ENCODE assay signal across 17 mouse cellular contexts in genomic region chr19:20715093-20715492, GRCm38 (mm10). TPM values are rescaled to one million over a fixed set of nuclear protein-coding genes. Genes with fewer than 3 reads are reported as not detected.
"Had no signal": no experiment of that assay in that cellular context is flagged by ENCODE, and none has a peak within 500 bp of the region (broad histone marks: within the 10 kb centered on the region; RNA-seq: fewer than 3 reads in every experiment).

No protein-coding gene starts in this region.

- ATAC-seq: midbrain, embryonic 16.5 days had no signal

- DNase-seq: lung, embryonic 14.5 days; lung, postnatal 10 days; lung, postnatal 4 days; midbrain, embryonic 14.5 days; right cerebral cortex, adult 18-20 months; right cerebral cortex, postnatal 25 days; right cerebral cortex, postnatal 4 days; spleen, adult 18-20 months; thymus, adult 18-20 months; thymus, postnatal 14 days; thymus, postnatal 36 days had no signal

- H3K36me3 ChIP-seq: midbrain, embryonic 10.5 days; midbrain, embryonic 12.5 days; neural tube, embryonic 13.5 days; neural tube, embryonic 15.5 days had no signal

- H3K4me3 ChIP-seq: midbrain, embryonic 10.5 days; midbrain, embryonic 12.5 days; myocyte; neural tube, embryonic 13.5 days; neural tube, embryonic 15.5 days had no signal

- H3K27ac ChIP-seq: midbrain, embryonic 10.5 days; midbrain, embryonic 12.5 days; neural tube, embryonic 13.5 days; neural tube, embryonic 15.5 days had no signal

- H3K9me3 ChIP-seq: midbrain, embryonic 10.5 days; midbrain, embryonic 12.5 days; neural tube, embryonic 13.5 days; neural tube, embryonic 15.5 days had no signal

- H3K4me2 ChIP-seq: lung, embryonic 14.5 days; midbrain, embryonic 12.5 days; neural tube, embryonic 13.5 days; neural tube, embryonic 15.5 days had no signal

- H3K9ac ChIP-seq: lung, embryonic 14.5 days; midbrain, embryonic 12.5 days; neural tube, embryonic 13.5 days; neural tube, embryonic 15.5 days had no signal

- H3K4me1 ChIP-seq: midbrain, embryonic 10.5 days; midbrain, embryonic 12.5 days; neural tube, embryonic 13.5 days; neural tube, embryonic 15.5 days had no signal

- H3K27me3 ChIP-seq: midbrain, embryonic 12.5 days; neural tube, embryonic 13.5 days; neural tube, embryonic 15.5 days had no signal

RNA-seq across cellular contexts. Expression of gene Aldh1a7, which starts 12.3 kb away (rescaled TPM):
- polyA plus RNA-seq: myocyte had no signal
